Mouse (Mus musculus) left cerebral cortex, adult 18-20 months (tissue): ENCODE measurements at regions not wholly inside any gene's neighbourhood (a gene's known extent, or its start where the extent isn't known, plus 50 kb on each side); places are given as distances from the start of the nearest gene placed in this dataset.

Source experiments
- DNase-seq, 2 experiments: peaks; one replicate each; pipeline ENCODE4 v3.0.0; 2021 to 2022; ENCODE audit warnings: low spot score in 2 of 2, mixed read lengths in 1 of 2

- DNase-seq: no peak
These were observed 262.0 kb upstream of the Id2 start for GRCm38 (mm10) chr12:25358846-25359525.

DNA sequence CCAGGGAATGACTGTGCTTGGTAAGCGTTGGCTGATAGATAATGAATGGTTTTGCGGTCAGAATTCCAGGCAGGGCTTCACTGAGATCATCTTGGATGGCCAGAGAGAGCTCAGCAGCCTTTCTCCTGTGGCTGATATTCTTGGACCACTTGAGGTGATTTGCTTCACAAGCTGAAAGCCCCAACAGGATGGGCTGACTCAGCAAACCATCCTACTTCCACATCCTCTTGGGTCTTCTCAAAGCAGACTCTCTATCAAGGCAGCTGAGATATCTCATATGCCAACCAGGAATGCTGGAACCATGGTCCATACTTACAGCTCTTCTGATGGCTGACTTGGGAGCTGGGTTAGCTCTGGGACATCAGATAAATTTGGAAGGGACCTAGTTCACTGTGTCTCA lies 259.8 kb upstream of the Id2 start:
- DNase-seq: no peak

- no peak for DNase-seq
These were observed 258.3 kb upstream of the Id2 start for GRCm38 (mm10) chr12:25355217-25355616.

- no peak for DNase-seq
These were observed 256.5 kb upstream of the Id2 start for GRCm38 (mm10) chr12:25353402-25353896.

DNA sequence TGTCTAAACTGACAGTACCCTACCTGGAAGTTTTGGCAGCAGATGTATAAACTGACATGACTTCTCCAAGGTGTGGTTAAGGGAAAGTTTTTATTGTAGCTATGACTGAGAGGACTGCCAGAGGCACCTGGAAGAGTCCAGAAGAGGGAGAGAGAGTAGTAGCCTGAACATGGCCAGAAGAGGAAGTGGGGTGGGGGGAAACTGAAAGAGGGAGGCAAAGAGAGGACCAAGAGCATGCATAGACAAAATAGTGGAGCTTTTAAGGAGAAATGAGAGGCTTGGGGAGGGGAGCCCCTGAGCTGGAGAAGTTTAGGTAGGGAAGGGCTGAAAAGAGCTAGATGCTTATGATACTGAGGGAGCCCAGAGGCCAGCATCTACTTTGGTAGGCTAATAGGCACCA lies 255.2 kb upstream of the Id2 start:
- no peak for DNase-seq

GRCm38 (mm10) chr12:25344354-25344753 lies 247.4 kb upstream of the Id2 start:
- peak; percentile 16 to 24 for DNase-seq

GRCm38 (mm10) chr12:25338771-25339170 lies 241.8 kb upstream of the Id2 start:
- no peak for DNase-seq

DNA sequence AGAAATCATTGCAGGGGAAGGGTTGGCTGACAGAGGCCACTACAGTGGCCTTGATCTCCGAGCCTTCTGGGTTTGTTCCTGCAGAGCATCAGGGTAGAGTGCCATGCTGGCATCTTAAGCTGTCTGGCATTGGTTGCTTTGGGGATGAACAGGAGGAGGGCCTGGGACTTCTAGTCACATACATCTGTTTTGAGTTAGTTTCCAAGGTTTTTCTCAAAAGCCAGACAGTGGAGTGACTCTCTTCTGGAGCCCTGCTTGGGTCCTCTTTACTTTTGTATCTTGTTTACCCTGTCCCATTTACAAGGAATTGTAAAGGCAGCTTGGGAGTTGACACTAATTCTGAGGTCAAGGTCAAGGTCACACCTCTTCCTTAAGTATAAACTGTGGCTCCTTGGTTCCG lies 239.0 kb upstream of the Id2 start:
- no peak for DNase-seq

- no peak for DNase-seq
These were observed 238.1 kb upstream of the Id2 start for GRCm38 (mm10) chr12:25335069-25335468.

- no peak for DNase-seq
These were observed 235.6 kb upstream of the Id2 start for GRCm38 (mm10) chr12:25332384-25333035.

DNA sequence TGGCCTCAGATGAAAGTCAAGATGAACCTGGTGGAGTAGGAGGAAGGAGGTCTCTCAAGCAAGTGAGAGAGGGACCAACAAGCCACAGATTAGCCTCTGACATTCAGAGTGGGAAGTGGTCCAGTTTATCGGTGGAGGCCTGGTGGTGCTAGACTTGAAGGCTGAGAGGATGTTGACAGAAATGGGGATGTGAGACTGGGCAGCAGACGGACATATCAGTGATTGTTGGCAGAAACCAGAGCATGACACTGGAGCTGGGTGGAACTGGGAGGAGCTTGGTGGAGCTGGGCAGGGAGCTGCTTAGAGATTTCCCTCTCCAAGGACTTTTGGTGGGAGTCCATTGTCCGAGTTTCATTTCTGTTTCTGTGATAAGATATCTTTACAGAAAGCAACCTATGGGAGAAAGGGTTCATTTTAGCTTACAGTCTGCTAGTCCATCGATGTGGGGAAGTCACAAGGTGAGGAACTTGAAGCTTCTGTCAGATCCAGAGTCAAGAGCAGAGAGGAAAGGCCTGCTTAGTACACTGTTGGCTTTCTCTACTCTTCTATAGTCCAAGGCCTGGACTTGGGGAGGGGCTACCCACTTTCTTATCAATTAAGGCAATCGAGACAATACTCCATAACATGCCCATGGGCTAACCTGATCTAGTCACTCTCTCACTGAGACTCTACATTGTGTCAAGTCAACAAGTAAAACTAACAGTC lies 233.2 kb upstream of the Id2 start:
- no peak for DNase-seq

GRCm38 (mm10) chr12:25325901-25326300 lies 229.0 kb upstream of the Id2 start:
- no peak for DNase-seq

DNA sequence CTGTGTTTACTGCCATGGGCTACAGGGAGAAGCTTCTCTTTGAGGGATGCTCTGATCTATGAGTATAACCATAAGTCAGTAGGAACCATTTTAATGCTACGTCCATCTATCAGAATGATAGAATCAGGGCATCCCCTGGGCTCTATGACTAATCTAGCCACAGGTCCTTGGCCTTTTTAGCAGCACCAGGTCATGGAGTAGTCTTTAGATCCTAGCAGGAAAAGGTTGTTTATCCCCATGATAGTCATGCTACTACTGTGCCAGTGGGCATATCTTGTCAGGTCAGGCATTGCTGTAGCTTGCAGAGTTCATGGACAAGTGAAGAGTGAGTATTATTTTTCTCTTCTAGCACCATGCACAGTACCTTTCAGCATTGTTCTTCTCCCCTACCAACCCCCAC lies 226.2 kb upstream of the Id2 start:
- no peak for DNase-seq

DNA sequence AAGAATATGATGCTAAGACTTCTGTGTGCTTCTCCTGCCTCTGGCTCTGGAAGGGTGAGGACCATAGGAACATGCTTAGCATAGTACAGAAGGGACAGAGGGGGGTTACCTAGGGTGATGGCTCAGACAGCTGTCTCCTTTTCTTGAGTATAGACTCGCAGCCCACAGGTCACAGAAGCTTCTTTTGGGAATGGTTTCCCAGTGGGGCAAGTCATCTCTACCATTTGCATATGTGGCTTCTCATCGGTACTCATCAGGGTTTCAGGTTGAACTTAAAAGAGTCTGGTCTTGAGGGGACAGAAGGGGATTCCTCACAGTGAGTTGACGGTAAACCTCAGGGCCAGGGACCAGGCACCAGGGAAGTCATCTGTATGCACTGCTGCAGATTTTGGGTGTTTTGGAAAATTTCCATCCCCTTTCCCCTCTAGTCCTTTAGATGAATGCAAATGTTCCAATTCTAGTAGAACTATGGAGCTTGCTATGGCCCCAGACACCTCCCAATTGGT lies 223.4 kb upstream of the Id2 start:
- no peak for DNase-seq

DNA sequence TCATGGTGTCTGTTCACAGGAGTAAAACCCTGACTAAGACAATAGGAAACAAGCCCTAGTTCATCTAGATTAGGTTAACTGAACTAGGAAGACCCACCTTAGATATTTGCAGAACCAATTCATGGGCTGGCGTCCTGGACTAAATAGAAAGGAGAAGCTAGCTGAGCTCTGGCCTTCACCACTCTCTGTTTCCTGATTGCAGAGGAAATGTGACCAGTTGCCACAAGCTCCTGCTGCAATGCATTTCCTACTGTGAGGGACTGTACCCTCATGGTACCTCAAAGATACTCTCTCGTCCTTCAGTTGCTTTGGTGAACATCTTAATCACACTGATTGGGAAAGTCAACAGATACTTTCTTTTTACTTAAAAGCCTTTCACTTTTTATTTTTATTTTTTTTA lies 222.9 kb upstream of the Id2 start:
- no peak for DNase-seq

- no peak for DNase-seq
These were observed 221.2 kb upstream of the Id2 start for GRCm38 (mm10) chr12:25318072-25318671.

DNA sequence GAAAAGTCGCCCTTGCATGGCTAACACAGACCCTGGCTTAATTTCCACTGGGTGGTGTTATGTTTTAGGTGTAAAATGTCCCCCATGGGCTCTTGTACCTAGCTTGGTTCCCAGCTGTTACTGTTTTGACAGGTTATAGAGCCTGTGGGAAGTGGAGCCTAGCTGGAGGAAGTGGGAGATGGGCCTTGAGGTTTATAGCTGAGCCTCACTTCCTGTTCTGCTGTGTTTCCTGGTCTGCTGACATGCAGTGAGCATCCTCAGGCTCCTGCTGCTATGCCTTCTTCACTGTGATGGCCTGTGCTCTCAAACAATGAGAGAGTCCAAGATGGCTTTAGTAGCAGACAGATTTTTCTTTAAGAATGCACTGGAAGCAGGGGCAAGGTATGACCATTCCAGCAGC lies 219.0 kb upstream of the Id2 start:
- no peak for DNase-seq

DNA sequence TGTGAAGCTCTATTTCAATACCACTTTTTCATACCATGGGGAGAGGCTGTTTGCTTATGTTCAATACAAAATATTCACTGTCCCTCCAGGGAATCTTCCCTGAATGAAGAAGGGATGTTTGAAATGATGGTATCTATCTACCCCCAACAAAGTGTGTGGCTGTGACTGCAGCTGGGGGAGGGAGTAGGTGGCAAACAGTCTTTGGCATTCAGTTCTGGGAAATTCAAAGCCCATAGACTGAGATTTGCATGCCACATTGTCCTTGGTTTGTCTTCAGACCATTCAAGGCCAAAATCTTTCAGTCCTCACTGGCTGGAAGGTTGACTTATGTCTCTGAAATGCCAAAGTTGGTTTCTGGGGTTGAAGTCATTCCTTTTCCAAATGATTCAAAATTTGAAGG lies 216.3 kb upstream of the Id2 start:
- DNase-seq: no peak

DNA sequence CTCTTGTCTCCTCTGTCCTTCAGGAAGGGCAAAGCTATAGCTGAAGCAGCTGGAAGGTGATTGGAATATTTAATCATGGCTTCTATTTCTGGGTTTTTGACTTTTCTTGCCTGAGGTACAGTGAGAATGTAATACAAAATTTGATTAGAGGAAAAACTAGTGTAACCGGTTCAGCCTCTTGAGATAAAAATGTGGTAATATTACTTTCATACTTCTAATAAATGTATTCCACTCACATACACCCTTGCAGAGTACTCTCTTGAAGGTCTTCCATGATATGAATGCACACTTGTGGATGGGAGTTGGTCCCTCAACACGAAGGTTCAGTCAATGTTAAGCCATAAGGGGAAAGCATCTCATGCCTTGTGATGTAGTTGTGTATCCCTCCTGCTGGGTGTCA lies 215.4 kb upstream of the Id2 start:
- DNase-seq: no peak

GRCm38 (mm10) chr12:25311728-25312127 lies 214.8 kb upstream of the Id2 start:
- no peak for DNase-seq

DNA sequence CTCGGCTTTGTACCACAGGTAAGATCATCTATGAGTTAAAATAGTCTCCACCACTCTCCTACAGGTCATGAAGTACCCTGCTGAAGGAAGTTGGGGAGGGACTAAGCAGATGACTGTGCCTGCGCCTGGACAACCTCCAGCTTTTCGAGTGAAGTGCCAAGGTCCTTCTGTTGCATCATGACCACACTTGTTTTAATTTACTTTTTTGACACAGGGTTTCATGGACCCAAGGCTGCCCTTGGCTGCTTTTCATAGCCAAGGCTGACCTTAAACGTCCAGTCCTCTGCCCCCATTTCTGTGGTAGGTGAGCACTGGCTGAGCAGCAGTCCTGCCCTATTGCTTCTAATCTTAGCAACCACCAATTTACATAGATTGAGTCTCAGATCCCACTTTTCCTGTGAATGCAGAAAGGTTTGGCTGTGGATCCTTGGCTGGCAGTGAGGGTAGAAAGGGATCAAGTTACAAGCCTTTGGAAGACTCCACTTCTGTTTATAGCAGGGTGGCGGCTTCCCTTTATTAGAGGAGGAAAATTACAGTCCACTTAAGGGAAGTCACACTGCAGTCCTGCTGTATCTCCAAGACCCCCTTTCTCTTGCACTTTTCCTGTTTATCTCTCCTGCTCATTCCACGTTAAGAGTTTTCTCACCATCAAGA lies 213.5 kb upstream of the Id2 start:
- DNase-seq: no peak
